Mouse (Mus musculus): Measurements from ENCODE around the gene Slpi.

GRCm38 (mm10) chr2:164385927-164386763, 2.8 kb downstream of the Slpi start:
- TF ChIP-seq CTCF (IDR thresholded peaks at IDR 0.05; ENCODE audit: low read depth, low read length) (no peak), POLR2A (IDR thresholded peaks at IDR 0.05; ENCODE audit: borderline replicate concordance, low read depth, low read length) (no peak)
